Mouse (Mus musculus) E14TG2a.4 (cell line): ENCODE data around the gene Syt1.

Source experiments
- CTCF ChIP-seq: conservative IDR thresholded peaks from 2 replicates; pipeline ENCODE4 v1.5.1; 2014; ENCODE audit warnings: low read length
- NANOG ChIP-seq: IDR thresholded peaks from 2 replicates; pipeline ENCODE4 v1.6.1; 2014; ENCODE audit warnings: borderline replicate concordance, low read length, mixed read lengths
- POU5F1 ChIP-seq: IDR thresholded peaks from 2 replicates; pipeline ENCODE4 v1.6.1; 2014; ENCODE audit warnings: low read length, borderline replicate concordance

GRCm38 (mm10) chr10:108450401-108450800 lies 560.4 kb downstream of the Syt1 start:
- no peak for TF ChIP-seq CTCF
- no peak for TF ChIP-seq NANOG
- no peak for TF ChIP-seq POU5F1
